Mouse (Mus musculus) ovary, postnatal 36 days (tissue): Measurements from ENCODE around the gene Mrap2.
"Not testable (repeated sequence)": the region's sequence is repeated elsewhere in the genome, so short reads cannot be mapped to it uniquely, and the experiment has no call there.

Source experiments
- DNase-seq: peaks from one replicate; pipeline ENCODE4 v3.0.0; 2022; ENCODE audit warnings: low spot score, mixed read lengths

Mrap2 gene

DNA sequence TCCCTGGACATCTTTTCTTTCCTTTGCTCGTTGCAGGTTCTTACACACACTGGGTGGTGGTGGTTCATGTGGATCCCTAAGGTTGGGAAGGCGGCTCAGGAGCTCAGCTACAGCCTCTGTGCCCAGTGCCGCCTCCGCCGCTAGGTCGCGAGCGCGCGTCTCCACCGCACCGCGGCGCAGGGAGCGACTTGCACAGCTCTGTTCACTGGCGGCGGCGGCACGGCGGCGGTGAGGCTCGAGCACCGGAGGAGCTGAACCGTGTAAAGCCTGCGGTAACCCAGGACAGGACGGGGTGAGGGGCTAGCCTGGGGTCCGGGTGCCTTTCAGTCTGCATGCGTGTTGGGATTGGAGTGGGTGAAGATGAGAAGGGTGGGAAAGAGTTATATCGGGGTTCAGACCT, at the start of gene Mrap2:
Gene Mrap2, plus strand, starts transcription at position 201 of the 400 bp plus-strand sequence.
- peak; percentile 75 for DNase-seq

DNA sequence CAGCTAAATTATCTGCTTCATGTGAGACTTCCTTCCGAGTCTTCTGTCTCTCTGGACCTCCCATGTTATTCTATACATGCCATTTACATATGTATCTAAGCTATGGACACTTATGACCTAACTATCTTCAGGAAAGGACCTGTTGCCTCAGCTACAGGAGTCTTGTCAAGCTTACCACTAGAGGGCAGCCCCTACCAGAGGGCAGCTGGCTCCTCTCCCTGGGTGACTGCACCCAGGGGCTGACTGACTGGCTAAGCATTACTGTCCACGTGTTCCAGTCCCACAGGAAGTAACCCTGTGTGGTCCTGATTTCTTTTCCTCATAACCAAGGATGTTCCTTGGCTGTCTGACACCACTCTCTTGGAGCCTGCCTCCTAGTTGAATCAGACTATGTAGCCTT, 46.1 kb upstream of the Mrap2 start:
- DNase-seq: peak; percentile 25

DNA sequence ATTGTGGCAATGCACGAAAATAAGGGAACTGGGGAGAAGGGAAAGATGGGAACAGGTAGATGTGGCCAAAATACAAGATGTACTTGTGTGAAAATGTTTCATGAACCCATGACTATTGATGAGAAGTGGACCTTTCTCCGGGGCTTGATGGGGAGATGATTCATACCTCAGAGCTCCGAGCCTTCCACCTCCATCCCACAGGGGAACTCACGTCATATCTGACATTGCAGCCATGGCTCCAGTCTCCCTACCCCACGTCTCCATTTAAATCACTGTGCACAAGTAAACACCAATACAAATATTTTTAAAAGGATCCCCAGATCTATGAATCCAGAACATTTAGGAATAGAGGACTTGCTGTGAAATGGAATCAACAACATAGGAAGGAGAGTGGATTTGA, 29.1 kb upstream of the Mrap2 start:
- DNase-seq: no peak

DNA sequence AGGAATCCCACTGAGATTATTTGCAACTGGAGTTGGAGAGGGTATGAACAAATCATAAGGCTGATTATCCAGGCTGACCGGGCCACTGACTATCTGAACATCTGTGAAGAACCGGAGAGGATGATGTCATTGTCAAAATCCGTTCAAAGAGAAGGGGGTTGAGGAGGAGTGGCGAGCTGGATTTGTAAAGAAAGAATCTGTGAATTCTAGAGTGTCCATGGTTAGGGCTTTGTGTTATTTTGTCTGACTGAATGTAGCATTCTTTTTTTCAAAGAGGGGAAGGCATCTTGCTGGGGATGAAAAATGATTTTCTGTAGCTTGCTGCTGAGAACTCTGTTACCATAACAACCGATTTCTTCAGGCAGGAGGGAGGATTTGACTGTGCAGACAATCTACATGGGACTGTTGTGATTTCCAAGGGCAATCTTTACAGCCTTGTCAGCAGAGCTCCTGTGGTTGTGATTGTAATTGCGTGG, 28.6 kb upstream of the Mrap2 start:
- no peak for DNase-seq

DNA sequence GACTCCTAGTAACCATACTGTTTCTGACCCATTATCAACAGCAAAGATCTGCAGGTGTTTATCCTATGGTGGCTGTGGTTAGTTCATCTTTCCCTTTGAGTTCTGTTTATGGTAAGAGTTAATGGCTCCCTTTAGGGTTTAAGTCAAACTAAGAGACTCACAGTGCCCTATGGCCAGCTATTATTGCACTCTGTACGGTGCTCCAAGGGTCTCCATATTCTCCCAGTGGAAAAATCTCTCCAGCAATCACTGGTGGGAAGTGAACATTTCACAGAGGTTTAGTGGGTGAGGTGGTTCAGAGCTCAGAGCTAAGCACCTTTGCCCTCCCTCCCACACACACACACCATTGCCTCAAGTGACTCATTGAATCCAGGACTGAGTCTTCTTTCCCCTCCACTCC, 28.1 kb upstream of the Mrap2 start:
- DNase-seq: no peak

DNA sequence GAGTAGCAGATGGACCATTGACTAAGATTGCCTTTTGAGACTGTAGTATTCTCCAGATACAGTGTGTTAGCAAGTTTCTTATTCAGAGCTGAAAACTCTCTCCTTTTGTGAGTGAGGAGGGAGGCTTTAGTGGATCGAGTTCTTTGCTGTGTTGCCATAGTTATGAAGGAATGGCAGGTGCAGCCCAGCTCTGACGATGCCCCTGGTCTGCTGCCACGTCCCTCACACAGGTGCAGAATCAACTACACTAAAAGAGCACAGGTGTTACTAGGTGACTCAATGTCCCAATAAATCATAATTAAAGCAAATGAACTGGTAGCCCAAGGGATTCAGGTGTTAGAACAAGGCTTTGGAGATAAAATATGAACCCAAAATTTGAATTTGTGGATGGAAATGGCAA, 25.1 kb upstream of the Mrap2 start:
- DNase-seq: no peak

DNA sequence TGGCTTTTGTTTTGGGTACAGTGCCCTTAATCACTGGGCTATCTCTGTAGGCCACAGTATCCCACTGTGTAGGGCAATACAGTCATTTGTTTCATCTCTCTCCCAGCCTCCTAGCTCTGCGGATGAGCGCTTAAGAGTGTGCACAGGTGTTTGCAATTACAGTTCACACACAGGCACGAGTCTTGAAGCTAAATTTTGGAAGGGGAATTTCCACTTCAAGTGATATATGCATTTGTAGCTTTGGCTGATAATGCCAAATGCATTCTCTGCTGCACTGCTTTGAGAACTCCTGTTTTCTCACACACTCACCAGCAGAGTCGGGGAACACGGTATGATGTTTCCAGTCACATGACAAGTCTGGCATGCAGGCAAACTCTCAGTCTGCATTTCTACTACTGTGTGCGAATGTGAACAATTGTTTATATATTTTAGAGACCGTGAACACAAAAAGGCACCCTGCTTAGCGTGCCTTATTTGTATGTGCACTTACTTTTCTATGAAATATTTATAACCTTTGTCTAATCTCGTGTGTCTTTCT, 22.1 kb upstream of the Mrap2 start:
- DNase-seq: no peak

DNA sequence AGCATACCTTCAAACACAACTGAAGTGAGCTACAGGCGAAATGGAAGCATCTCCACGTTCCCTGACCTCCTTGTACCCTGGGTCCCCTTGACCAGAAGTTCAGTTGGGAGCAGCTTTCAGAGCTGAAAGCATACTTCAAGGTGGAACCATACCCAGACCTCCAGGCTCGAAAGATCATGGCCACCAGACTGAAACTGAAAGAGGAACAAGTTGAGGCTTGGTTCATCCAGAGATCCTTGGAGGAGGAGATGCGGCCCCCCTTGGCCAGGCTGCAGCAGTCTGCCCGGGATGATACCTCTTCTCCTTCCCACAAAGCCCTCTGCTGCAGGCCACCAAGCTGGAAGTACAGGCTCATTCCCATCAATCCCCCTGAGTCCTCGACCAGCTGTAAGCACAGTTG, 17.1 kb upstream of the Mrap2 start:
- DNase-seq: not testable (repeated sequence)

DNA sequence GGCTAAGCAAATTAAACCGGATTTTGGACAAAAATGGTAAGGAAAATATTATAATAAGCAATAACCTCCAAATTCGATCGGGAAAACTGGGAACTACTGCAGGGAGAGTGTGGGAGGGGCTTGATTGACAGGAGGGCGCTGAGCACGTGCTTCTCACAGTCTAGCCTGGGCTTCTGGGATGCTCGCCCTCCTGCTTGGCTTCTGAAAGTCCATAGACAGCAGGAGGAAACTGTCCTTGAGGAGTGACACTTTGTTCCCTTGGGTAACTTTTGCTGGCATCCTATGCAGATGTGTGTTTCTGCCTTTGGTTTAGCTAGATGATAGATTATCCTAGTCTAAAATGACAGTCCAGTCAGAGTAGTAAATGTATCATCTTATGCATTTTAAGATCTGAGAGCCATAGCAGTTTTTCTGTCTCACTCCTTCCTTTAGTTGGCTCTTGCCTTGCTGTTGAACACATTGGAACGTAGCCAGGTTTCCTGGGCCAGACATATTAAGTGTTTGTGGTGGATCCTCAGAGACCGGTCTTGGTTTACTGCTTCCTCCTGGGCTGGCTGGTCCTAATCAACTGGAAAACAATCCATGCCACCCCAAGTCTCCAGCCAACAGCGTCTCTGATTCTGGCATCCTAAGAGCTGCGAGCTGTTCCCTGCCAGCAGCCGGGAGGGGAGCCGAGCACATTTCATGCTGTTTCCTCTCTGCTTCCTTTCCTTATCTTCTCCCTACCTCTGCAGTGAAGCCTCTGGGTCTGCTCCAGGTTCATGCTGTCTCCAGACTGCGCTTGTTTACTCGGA, 8.1 kb upstream of the Mrap2 start:
- no peak for DNase-seq

DNA sequence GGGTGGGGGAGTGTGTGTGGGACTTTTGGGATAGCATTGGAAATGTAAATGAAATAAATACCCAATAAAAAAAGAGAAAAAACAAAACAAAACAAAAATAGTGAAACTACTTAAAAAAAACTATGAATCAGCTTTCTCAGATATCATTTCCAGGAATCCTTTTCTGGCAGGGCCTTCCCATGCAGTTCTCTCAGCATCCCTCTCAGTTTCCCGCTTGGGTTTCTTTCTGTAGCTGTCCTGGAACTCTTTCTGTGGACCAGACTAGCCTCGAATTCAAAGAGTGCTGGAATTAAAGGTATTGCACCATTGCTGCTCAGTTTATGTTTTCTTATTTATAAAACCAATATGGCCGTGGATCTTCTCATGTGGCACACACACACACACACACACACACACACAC, 1.0 kb upstream of the Mrap2 start:
- no peak for DNase-seq

DNA sequence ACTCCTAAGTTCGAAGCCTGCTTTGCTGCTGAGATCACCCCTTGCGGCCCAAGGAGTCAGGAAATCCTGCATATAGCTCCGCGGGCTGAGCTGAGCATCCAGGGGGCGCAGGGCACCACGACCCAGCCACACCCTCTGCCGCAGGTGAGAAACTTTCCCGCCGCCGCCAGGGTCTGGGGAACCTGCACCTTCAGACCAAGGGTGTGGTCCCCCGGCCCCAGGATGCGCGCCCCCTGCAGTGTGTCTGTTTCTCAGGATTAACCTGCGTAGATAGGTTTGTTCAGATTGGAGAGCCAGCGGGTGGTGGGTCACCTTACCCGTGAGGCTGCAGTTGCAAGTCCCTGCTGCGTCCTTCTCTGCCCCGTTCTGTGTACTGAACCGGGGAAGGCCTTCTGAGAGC, 426 bp downstream of the Mrap2 start:
- no peak for DNase-seq

DNA sequence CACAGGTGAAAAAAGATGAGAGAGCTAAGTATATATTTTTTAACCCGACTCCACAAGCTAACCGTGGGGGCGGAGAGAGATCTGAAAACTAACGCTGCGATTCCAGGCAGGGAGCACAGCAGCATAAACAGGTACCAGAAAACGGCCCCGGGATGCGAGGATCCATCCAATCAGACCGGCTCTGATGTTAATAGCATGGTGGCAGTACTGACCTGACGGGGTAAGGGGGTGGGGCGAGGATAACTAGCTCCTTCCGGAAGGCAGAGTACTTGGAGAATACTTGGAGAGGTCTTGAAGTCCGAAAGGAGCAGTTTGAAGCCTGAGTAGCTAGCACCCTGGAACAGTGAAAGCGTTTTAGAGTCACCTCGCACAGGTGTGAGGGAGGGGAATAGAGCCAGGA, 1.1 kb downstream of the Mrap2 start:
- DNase-seq: no peak

DNA sequence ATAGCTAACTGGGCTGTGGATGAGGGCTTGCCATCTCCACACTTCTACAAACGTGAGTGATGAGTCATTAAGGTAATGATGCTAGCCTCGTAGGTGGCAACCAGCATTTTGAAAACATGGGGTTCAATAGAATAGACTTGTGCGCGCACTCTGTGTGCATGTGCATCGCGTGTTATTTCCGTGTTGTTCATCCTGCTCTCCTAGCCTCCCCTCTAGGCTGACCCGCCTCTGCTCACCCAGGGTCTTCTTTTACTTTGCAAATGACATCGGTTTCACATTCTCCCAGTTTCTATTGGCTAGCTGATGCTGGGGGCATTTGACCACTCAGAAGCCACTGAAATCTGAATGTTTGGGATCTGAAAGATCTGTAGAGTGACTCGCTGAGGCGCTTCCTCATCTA, 1.6 kb downstream of the Mrap2 start:
- no peak for DNase-seq

DNA sequence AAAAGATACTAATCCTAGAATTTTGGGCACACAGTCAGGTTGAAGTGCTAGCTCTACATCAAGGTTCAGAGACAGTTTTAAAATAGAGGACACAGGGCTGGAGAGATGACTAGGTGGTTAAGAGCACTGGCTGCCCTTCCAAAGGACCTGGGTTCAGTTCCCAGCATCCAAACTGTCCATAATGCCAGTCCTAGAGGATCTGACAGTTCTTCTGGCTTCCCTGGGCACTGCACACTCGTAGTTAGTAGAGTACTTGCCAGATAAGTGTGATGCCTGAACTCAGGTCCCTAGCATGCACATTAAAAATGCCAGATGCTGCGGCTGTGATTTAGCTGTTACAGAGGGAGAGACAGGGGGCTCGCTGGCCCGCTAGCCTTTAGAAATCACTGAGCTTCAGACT, 2.3 kb downstream of the Mrap2 start:
- no peak for DNase-seq

DNA sequence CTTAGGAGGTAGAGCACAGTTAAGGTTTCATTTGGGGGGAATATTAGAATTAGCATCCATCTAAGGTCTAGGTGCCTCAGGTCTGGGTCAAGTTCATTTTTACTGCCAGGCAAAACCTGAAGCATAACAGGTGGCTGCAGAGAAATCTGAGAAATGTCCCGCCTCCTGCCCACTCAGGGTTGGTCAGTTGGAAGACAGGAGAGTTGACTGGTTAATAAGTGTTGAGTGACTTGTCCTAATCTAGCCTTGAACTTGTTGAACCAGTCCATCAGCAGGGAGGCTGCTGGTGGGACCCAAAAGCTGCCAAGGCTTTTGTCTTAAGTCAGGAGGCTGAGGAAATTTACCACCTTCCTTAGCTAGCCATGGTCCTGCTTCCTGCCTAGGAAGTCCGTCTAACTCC, 3.8 kb downstream of the Mrap2 start:
- no peak for DNase-seq

DNA sequence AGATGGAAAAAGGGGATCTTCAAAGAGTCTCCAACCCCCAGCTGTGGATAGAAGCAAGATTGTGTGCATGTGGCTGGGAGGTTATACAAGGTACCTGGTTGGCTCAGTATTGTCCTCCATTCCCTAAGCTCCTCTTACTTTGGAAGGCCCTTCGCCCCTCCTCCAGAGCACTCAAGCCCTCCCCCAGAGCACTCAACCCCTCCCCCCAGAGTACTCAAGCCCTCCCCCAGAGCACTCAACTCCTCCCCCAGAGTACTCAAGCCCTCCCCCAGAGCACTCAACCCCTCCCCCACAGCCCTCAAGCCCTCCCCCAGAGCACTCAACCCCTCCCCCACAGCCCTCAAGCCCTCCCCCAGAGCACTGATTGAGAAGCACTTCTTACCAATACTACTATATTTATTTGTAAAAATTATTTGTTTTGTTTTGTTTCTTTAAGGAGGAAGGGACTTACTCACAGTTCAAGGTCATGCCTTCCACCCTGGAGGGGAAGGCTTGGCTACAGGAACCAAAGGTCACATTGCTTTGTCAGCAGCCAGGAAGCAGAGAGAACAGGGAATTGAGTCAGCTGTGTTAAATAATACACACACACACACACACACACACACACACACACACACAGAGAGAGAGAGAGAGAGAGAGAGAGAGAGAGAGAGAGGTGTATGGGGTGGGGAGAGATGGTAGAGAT, 8.7 kb downstream of the Mrap2 start:
- DNase-seq: no peak

DNA sequence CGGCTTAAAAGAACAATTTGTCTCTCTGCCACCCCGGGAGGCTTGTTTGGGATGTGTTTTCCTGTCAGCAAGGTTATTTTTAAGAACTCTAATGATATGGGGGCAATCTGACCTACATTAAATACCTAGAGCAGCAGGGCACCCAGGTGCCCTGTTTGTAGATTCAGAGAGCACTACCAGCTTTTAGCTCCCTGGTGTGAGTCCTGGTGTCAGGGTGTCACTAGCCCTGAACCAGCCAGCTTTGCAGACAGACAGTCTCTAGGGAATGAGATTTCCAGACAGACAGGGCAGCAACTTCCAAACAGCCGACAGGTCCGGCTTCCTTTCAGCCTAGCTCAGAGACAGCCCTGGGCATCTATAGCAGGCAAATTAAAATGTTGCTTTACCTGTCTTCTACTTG, 18.5 kb downstream of the Mrap2 start:
- DNase-seq: no peak

DNA sequence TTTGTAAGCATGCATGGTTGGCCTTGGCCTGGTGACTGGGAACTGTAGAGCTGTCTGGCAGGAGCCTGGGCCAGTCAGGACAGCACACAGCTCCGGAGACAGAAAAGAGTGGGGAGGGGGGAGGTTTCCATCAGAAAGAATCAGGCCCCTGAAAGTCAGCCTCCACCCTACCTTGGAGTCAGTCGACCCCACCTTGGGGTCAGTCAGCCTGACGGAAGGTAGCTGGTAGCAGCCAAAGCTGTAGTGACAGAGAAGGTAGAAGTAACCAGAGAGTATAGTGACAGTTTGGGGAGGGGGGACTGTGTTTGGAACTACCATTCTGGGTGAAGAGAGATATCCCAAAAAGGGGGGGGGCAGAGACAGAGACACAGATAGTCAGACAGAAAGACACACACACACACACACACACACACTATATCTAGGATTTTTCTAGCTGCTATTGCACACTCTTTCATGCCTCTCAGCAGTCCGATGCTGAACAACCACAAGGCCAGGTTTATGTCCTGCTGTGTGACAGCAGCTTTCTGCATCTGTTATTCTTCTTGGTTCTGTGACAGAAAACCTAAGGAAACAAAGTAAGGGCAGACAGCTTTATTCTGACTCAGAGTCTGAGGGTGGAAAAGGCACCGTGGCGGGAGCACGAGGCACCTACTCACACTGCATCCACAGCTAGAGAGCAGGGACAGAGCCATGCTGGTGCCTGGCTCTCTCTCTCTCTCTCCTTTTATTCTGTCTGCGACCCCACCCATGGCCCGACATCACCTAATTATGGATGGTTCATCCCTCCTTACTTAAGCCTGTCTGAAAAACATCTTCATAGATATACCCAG, 23.1 kb downstream of the Mrap2 start:
- no peak for DNase-seq

DNA sequence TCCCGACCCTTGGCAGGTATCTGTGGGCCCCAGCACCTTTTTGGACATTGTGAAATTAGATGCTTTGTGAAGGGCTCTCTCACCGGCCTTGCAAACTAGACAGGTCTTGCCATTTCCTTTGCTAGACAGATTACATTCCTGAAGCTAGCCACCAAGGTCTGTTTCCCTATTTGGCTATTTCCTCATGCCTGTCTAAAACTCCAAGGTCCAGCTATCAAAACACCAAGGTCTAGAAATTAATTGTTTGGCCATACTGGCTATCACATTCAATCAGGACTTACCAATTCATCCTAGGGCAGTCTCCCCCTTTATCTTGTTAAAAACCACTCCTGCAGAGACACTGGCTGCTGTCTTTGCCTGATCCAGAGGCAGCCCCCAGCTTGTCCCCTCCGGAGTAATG, 23.9 kb downstream of the Mrap2 start:
- no peak for DNase-seq

DNA sequence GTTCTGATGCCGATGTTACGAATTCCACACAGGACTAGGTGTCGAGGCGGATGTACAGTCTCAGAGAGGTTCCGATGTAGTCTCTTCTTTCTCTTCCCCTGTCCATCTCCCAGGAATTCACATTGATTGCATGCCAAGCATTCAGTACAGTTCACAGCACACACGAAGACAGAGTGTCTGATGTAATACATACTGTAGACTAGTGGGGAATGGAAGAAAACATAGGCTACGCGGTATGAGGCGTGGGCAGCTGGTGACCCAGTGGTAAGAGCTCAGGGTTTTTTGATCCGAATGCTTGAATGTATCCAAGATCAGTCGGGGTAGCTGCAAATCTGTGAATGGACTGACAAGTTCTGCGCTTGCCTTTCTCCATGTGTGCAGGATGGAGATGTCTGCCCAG, 25.0 kb downstream of the Mrap2 start:
- no peak for DNase-seq

DNA sequence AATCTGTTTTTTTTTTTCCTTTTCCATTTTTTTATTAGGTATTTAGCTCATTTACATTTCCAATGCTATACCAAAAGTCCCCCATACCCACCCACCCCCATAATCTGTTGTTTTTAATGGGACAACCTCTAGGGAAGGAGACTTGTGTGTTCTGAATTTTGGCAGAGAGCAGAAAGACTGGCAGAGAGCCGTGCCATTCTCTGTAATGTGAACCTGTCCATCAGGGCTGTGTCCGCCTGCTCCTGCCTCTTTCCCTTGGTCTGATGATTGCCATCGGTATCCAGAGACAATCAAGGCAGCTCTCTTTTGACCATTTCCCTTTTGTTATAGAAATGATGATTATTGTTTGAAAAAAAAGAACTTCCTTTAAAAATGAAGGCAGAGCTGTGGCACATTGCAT, 26.8 kb downstream of the Mrap2 start:
- no peak for DNase-seq

DNA sequence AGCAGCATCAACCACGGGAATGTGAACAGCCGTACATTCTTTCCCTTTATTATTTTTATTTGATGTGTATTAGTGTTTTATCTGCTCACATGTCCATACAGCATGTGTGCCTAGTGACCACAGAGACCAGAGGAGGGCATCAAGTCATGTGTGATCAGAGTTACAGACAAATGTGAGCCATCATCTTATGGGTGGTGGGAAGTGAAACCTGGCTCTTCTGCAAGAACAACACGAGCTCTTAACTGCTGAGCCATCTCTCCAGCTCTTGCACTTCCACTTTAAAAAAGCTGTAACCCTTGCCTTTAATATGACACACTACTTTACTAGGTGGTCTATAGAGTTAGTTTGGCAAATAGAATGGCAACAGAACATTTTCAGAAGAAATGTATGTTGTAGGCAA, 27.4 kb downstream of the Mrap2 start:
- no peak for DNase-seq

DNA sequence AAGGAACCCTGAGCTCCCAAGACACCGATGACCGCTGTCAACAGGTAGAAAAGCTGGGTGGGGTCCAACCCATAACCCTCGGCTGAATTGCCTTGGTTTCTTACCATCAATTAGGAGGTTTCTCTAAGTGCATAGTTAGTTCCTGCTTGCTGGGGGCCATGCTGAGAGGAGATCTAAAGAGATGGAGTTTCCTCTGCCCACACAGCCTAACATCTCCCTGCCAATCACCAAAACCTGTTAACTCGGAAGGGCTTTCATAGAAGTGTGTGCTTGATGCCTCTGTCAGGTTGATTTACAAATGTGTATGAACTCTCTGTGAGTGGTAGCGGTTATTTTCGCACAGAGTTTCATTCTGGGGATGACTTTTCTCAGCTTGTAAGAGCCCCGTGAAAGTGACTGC, 34.4 kb downstream of the Mrap2 start:
- DNase-seq: no peak
